Mouse (Mus musculus): ENCODE results near the gene Rnd2.
"Not testable (repeated sequence)": the region's sequence is repeated elsewhere in the genome, so short reads cannot be mapped to it uniquely, and the experiment has no call there.

Gene Rnd2

DNA sequence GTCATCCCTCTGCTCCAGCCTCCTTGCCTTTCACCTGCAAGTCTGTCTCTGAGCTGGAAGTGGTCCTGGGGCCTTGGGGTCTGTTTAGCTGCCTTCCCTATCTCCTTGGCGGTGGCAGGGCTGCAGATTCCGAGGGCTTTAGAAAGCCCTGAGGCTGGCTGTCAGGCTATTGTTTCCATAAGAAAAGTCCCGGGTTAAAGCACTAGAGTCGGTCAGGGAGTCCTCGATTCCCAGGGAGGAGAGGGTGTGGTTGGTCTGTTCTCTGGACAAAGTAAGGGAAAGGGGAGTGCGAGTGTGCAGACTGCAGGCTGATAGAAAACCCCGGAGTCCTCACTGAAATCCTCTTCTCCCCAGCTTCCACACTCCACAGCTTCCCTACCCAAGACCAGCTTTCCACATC lies 5.4 kb downstream of the Rnd2 start:
- DNase-seq = no peak

DNA sequence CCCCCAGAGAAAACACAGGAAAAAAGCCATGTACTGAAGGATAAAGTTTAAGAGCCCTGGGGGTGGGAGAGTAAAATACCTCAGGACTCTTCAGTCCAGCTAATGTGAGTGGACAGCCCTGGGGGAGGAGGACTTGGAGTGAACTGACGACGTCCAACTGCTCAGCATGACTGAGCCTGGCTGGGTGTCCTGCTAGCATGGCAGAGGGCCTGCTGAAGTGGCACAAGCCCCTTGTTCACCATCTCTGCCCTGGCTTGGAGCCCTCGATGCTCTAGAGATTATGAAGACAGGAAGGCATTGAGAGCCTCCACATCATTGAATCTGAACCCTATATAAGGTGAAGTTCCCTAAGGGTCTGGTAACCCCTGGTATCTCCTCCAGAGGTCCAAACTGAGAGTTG lies 7.1 kb downstream of the Rnd2 start:
- DNase-seq = peak; percentile 39 to 46

DNA sequence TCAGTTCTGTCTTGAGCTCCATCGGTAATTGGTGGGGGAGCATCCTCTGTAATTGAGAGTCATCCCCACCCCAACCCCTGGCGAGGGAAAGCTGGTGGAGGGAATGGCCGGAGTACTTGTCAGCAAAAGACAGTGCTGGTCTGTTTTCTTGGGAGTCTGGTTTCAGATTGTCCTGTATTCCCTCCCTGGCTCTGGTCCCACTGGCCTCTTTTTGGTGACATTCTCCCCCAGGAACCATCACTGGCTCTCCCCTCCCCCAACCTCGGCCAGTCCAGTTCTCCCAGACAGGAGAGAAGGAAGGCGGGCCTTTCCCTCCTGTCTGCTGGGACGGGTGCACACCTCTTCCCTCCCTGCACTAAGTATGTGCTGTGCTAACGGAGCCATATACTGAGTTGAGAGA lies 7.5 kb downstream of the Rnd2 start:
- DNase-seq = peak; percentile 46 to 71

DNA sequence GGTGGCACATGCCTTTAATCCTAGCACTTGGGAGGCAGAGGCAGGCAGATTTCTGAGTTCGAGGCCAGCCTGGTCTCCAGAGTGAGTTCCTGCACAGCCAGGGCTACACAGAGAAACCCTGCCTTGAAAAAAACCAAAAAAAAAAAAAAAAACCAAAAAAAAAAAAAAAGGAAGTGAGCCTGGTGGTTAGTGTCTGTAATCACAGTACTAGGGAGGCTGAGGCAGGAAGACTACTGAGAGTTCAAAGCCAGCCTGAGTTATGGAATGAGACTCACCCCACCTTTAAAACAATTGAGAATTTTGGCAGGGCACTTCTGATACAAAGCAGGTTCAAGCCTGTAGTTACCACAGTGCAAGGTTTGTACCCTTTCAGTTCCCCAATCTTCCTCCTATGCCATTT lies 8.9 kb downstream of the Rnd2 start:
- DNase-seq = not testable (repeated sequence)

DNA sequence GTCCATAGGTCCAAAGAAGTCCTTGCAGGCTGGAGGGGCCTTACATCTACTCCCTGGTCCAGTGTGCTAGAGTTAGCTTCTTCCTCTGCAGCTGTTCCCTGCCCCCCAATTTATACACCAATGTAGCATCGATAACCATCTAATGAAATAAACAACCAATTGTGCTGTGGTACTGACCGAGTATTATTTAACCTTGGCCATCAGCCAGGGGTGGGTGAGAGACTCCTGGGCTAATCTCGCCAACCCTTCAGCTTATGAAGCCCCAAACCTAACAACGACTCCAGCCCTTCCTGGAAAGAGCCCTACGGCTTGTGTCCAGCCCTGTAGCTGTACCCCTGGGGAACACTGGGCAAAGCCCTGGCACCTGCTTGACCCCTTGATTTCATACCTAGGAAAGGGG lies 9.5 kb downstream of the Rnd2 start:
- DNase-seq = no peak

DNA sequence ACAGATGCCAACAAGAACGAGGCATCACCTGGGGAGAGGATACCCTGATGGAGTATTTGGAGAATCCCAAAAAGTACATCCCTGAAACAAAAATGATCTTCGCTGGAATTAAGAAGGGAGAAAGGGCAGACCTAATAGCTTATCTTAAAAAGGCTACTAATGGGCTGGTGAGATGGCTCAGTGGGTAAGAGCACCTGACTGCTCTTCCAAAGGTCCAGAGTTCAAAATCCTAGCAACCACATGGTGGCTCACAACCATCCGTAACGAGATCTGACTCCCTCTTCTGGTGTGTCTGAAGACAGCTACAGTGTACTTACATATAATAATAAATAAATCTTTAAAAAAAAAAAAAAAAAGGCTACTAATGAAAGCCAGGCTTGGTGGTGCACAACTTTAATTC lies 11.6 kb downstream of the Rnd2 start:
- DNase-seq = not testable (repeated sequence)

DNA sequence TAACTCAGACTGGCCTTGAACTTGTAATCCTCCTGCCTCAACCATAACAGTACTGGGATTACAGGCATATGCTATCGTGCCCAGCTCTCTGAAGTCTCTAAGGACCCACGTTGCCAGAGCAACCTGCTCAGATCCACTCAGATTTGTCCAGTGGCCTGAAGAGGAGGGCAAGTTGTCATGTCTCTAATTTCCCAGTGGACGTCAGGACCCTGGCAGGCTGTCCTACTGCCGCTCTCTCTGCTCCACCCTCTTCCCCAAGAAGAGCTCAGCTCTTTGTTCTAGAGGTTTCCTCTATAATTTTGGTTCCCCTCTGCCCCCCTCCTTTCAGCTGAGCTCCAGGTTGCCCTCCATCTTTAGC lies 12.4 kb downstream of the Rnd2 start:
- DNase-seq = peak; percentile 58 to 71

DNA sequence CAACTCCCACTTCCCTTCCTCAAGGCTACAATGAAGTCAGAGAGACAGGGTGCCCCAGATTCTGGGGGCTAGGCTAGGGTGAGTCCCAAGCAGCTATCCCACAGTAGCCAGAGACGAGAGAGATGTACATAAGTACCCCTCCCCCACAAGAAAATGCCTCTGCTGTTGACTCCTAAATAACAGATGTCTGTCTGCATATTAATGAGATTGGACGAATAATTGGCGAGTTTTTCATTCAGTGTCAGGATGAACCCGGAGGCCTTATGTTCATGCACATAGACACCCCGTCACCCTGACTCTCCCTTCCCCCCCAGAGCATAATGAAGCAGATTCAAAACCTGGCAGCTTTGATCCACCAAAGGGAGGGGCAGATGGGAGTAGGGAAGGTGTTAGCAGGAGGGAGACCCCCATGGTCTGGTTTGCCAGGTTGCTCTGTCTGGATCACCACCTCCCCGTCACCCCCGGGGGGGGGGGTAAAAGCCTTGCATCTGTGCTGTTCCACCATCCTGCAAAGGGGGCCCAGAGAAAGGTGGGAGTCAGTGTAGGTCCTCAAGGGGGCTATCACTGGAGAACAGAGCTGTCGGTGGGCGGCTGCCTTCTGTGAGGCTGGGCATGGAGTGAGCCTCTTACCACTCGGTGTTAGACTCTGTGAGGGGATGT lies 12.9 kb downstream of the Rnd2 start:
- peak in 1 of 2 experiments; percentile 51 for DNase-seq

DNA sequence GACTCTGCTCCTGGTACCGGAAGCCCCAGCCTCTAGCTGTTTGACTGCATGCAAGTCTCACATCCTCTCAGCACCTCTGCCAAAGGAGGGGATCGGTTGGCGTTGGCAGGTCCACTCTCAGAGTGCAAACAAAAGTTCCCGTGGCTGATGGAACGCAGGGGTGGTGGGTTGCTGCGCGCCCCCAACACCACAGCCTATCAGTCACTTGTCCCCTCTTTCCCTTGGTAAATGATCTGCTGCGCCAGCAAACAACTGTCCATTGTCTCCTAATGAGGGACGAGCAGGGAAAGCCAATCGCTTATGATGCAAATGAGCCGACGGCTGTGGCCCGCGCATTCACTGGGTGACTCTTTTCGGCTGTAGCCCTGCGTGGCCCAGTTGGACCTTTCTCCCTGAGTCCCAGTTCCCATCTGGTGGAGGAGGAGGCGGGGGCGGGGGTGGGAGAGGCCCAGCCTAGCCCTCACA lies 14.4 kb downstream of the Rnd2 start:
- DNase-seq = no peak

DNA sequence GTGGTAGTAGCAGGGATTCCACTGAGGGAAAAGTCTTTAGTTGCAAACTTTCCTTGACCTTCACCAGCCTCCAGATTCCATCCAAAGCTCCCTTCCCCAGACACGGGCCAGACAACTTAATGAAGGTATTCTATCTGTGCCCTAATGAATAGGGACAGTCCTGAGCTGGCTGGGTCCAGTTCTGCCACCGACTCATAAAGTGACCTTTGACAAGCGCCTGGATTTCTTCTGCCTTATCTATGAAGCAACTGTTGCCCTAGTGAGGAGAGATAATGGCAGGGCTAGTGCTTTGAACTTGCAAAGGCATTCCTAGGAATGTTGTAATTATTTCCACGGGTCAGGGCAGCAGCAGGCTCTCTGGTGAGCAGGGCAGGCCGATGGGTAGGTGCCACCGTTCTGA lies 16.1 kb downstream of the Rnd2 start:
- no peak for DNase-seq

DNA sequence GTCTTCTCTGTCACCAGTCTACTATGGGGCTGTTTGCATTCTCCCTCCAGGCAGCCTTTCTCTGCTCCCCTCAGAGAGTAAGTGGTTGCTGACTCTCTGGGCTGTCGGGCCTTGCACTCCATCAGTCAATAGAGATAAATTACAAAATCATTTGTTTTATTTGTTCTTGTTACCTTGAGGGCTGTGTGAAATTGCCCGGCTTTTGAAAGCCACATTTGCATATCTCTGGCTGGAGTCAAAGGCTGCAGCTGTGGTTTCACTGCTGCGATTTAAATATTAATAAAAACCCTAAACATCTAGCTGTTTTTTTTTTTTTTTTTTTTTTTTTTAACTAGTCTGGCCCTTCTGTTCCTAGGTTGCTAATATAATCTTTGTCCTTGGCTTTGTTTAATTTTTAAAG lies 19.0 kb downstream of the Rnd2 start:
- no peak for DNase-seq

DNA sequence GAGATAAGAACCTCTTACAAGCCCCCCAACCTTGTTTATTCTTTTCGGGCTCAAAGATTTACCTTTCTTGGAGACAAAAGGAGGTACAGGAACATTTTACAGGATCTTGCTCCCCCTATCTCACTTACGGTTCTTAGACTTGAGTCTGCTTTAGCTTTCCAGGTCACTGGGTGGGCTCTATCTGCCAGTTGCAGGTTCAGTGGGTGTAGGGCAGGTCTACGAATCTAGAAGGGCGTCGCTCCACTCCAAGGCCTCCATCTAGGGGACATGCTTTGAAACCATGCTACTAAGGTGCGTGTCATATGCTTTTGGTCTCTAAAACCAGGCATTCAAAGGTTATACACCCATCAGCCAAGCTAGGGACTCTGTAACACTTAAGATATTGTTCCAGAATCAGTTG lies 19.4 kb downstream of the Rnd2 start:
- no peak for DNase-seq

DNA sequence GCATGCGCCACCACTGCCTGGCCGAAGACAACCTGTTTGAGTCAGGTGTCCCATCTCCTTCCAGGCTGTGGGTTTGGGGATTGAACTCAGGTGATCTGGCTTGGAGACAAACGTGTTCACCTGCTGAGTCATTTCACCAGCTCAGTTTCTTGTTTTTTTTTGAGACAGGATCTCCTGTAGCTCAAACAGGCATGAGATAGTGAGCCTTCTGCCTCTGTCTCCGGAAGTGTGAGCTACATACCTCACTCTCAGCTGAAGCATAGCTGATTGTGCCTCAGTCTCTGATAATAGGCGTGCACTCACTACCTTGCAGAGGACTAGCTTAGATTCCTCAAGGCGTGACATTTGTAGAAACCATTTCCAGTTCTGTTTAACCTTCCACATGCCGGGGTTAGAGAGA lies 20.0 kb downstream of the Rnd2 start:
- no peak for DNase-seq

DNA sequence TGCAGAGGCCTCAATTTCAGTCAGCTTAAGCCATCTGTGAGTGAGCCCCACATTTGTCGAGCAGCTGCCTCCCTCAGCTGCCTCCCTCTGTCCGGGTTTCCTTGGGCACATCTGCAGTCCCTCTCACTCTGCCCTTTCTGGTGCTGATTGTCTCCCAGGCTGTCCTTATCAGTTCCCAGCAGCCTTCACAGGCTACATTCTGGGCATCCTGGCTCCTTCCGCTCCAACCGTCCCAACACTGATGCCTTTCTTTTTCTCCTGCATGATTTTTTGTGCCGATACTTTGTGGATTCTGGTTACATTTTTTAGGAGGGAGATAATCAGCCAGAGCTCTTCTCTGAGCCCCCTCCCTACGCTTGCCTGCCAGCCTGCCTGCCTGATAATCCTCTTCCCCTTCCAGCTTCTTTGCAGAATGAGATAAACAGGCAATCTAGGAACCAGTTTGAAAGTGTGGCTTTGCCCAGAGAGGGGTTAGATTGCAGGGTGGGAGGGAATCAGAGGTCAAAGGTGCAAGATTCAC lies 20.8 kb downstream of the Rnd2 start:
- no peak for DNase-seq

DNA sequence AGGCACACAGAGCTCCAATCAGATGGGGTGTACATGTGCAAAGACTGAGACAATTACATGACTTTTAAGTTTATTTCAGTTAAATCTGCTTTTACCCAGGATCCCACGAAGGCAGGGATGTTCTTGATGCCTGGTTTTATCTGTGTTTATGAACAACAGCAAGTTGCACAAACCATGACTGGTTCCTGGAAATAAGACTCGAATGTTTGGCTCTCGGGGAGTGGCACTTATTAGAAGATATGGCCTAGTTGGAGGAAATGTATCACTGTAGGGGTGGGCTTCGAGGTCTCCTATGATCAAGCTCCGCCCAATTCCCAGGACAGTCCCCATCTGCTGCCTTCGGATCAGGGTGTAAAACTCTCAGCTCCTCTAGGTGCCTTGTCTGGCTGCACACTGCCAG lies 21.3 kb downstream of the Rnd2 start:
- DNase-seq = no peak

DNA sequence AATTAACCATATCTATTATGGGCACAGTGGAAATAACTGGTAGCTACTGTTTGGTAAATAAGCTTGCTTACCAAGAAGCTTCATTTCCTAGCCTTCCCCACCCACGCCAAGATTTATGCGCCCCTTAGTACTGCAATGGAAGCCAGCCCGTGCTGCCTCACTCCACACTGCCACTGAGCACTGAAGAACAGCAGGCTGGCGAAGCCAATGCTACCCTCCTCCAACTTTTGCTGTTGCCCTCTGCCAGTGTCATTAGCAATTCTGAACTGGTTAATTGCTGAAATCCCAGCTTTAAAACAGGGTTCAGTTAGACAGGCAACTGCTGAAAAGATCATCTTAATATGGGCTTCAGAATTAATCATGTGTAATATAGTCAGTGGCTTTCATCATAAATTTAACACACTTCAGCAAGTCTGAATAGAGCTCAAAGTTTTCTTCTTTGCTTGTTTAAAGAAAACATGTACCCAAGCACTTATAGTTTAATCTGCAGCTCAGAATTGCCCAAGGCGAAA lies 41.5 kb downstream of the Rnd2 start:
- no peak for DNase-seq

DNA sequence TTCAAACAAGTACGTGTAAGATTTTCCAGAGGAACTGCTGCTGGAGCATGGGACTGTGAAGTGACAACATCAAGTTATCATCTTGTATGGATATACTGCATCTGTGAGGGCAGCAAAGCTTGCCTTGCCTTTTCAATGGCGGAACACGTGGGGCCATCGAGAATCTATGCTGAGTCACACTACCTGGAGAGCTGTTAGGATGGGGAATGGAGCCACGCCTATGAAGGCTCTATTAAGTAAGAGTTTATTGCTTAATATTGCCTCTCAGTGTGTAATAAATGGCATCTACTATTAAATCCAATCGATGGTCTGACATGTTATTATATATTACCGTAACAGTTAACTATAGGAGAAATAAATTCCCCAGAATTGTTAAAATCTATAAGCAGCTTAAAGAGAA lies 42.3 kb downstream of the Rnd2 start:
- DNase-seq = no peak

DNA sequence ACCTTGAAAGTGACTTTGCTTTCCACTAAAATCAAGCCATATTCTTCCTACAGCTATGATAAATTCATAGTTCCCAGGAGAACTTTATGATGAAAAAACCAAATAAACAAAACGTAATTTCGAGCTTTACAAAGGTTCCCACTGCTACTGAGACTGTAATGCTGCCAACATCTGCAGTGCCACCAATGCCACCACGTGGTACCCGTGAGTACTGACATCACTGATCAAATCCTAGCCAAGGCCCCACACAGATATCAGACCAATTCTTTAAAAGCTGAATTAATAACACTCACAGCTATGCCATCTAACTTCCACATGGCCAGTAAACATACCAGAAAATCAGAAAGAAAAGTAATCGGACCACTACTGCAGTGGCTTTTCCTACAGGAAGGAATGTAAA lies 54.1 kb downstream of the Rnd2 start:
- peak; percentile 20 to 29 for DNase-seq

DNA sequence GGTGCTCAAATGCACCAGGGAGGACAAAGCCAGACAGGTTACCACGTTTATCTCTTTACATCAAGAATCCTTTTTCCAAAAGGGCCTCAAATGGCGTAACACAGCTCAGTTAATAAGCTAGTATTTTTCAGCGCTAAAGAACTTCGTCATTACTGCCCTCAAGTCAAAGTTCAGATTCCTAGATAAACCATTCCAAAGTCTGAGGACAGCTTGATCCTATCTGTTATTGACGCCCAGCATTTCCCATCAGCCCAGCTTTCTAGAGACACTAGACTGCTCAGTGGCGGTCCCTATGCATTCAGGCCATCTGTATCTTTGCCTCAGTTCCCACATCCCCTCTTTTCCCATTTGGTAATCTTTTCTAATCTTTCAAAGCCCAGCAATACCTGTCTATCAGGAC lies 54.6 kb downstream of the Rnd2 start:
- DNase-seq = no peak

Measured in cerebellum, postnatal 14 days (tissue).